Mouse (Mus musculus) G1E (cell line): Measurements from ENCODE around the gene Cx3cr1.

ENCODE experiments used
- CTCF ChIP-seq: IDR thresholded peaks from 2 replicates; pipeline ENCODE4 v1.5.1; 2012; ENCODE audit warnings: low read depth, low read length, inconsistent platforms, mixed read lengths
- GATA1 ChIP-seq: IDR thresholded peaks from 2 replicates; pipeline ENCODE4 v1.6.1; 2012; ENCODE audit warnings: borderline replicate concordance, low read length, inconsistent platforms, mixed read lengths
- GATA2 ChIP-seq: IDR thresholded peaks from 2 replicates; pipeline ENCODE4 v1.6.1; 2012; ENCODE audit warnings: low read depth, low read length, inconsistent platforms, borderline replicate concordance
- TAL1 ChIP-seq: conservative IDR thresholded peaks from 2 replicates; pipeline ENCODE4 v1.6.1; 2012; ENCODE audit warnings: low read depth, low read length, inconsistent platforms, mixed read lengths

DNA sequence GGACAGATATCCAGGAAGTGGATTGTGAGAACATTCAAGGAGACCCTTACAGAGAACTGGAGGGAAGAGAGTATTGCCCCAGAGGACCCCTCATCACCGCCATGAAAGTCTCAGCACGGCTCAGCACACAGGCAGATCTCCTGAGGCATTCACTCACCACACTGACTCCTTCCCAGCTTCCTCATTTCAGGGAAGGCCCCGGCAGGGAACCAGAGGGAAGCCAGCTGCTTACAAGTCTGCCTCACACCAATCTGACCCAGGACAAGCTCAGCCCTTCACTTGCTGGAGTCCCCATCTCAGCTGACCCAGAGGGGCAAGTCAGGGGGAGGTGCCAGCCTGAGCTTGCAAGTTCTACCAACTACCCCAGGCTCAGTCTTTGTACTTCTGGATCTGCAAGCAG lies 120.9 kb downstream of the Cx3cr1 start:
- TF ChIP-seq GATA1 (no peak), CTCF (no peak), TAL1 (no peak), GATA2 (no peak)
